Mouse (Mus musculus): ENCODE measurements at regions not wholly inside any gene's neighbourhood (a gene's known extent, or its start where the extent isn't known, plus 50 kb on each side); places are given as distances from the start of the nearest gene placed in this dataset.
A peak's percentile ranks its signal among the peaks of the same experiment; 100 is the strongest.

- Histone ChIP-seq H3K4me3 (ENCODE audit: low read depth, low read length) (no peak overlapping the region), H3K4me1 (replicated peaks; ENCODE audit: control insufficient read depth, insufficient read depth, low read length) (no peaks in the 10 kb centered on the region), H3K4me2 (ENCODE audit: low read length) (no peak overlapping the region), H3K36me3 (ENCODE audit: control insufficient read depth, insufficient read depth, low read length) (no peaks in the 10 kb centered on the region), H3K27me3 (replicated peaks; ENCODE audit: control insufficient read depth, insufficient read depth, low read length) (no peaks in the 10 kb centered on the region), H3K9me3 (ENCODE audit: control insufficient read depth, low read length) (no peaks in the 10 kb centered on the region), H3K27ac (ENCODE audit: low read depth) (no peak overlapping the region), H3K9ac (ENCODE audit: low read length) (no peak overlapping the region)
- DNase-seq (ENCODE audit: low spot score), result no peak
- no peak for ATAC-seq (replicated peaks; ENCODE audit: low FRiP score, low TSS enrichment, low read depth)
- 52% methylated on average over 5 of the region's 5 CpGs for WGBS
These were observed 189.4 kb upstream of the Btg1 start for GRCm38 (mm10) chr10:96427407-96427806.

GRCm38 (mm10) chr10:96430142-96430541 lies 186.7 kb upstream of the Btg1 start:
- 42% methylated on average over 3 of the region's 3 CpGs for WGBS
- no peak overlapping the region for H3K27ac ChIP-seq (ENCODE audit: low read depth)
- no peaks in the 10 kb centered on the region for H3K27me3 ChIP-seq (replicated peaks; ENCODE audit: control insufficient read depth, insufficient read depth, low read length)
- H3K36me3 ChIP-seq (ENCODE audit: control insufficient read depth, insufficient read depth, low read length), result no peaks in the 10 kb centered on the region
- no peaks in the 10 kb centered on the region for H3K4me1 ChIP-seq (replicated peaks; ENCODE audit: control insufficient read depth, insufficient read depth, low read length)
- no peaks in the 10 kb centered on the region for H3K9me3 ChIP-seq (ENCODE audit: control insufficient read depth, low read length)
- no peak overlapping the region for H3K9ac ChIP-seq (ENCODE audit: low read length)
- no peak overlapping the region for H3K4me2 ChIP-seq (ENCODE audit: low read length)
- no peak overlapping the region for H3K4me3 ChIP-seq (ENCODE audit: low read depth, low read length)
- DNase-seq (ENCODE audit: low spot score), result no peak
- no peak for ATAC-seq (replicated peaks; ENCODE audit: low FRiP score, low TSS enrichment, low read depth)

- DNase-seq (ENCODE audit: low spot score), result no peak
- Histone ChIP-seq H3K9me3 (ENCODE audit: control insufficient read depth, low read length) (no peaks in the 10 kb centered on the region), H3K27me3 (replicated peaks; ENCODE audit: control insufficient read depth, insufficient read depth, low read length) (no peaks in the 10 kb centered on the region), H3K27ac (ENCODE audit: low read depth) (no peak overlapping the region), H3K4me3 (ENCODE audit: low read depth, low read length) (no peak overlapping the region), H3K36me3 (ENCODE audit: control insufficient read depth, insufficient read depth, low read length) (no peaks in the 10 kb centered on the region), H3K9ac (ENCODE audit: low read length) (no peak overlapping the region), H3K4me1 (replicated peaks; ENCODE audit: control insufficient read depth, insufficient read depth, low read length) (no peaks in the 10 kb centered on the region), H3K4me2 (ENCODE audit: low read length) (no peak overlapping the region)
- 86% methylated on average over 6 of the region's 6 CpGs for WGBS
- ATAC-seq (replicated peaks; ENCODE audit: low FRiP score, low TSS enrichment, low read depth), result no peak
These were observed 181.7 kb upstream of the Btg1 start for GRCm38 (mm10) chr10:96435109-96435508.

- H3K4me1 ChIP-seq (replicated peaks; ENCODE audit: control insufficient read depth, insufficient read depth, low read length), result no peaks in the 10 kb centered on the region
- peak; percentile 86 for ATAC-seq (replicated peaks; ENCODE audit: low FRiP score, low TSS enrichment, low read depth)
- H3K9ac ChIP-seq (ENCODE audit: low read length), result no peak overlapping the region
- H3K36me3 ChIP-seq (ENCODE audit: control insufficient read depth, insufficient read depth, low read length), result no peaks in the 10 kb centered on the region
- H3K27me3 ChIP-seq (replicated peaks; ENCODE audit: control insufficient read depth, insufficient read depth, low read length), result no peaks in the 10 kb centered on the region
- H3K4me2 ChIP-seq (ENCODE audit: low read length), result no peak overlapping the region
- DNase-seq (ENCODE audit: low spot score), result no peak
- 77% methylated on average over 11 of the region's 11 CpGs for WGBS
- no peaks in the 10 kb centered on the region for H3K9me3 ChIP-seq (ENCODE audit: control insufficient read depth, low read length)
- H3K4me3 ChIP-seq (ENCODE audit: low read depth, low read length), result no peak overlapping the region
- H3K27ac ChIP-seq (ENCODE audit: low read depth), result no peak overlapping the region
These were observed 178.3 kb upstream of the Btg1 start for GRCm38 (mm10) chr10:96438398-96439103.

GRCm38 (mm10) chr10:96442165-96442564 lies 174.6 kb upstream of the Btg1 start:
- H3K27ac ChIP-seq (ENCODE audit: low read depth), result no peak overlapping the region
- no peaks in the 10 kb centered on the region for H3K9me3 ChIP-seq (ENCODE audit: control insufficient read depth, low read length)
- no peak for DNase-seq (ENCODE audit: low spot score)
- no peak for ATAC-seq (replicated peaks; ENCODE audit: low FRiP score, low TSS enrichment, low read depth)
- H3K4me2 ChIP-seq (ENCODE audit: low read length), result no peak overlapping the region
- H3K4me1 ChIP-seq (replicated peaks; ENCODE audit: control insufficient read depth, insufficient read depth, low read length), result no peaks in the 10 kb centered on the region
- no peak overlapping the region for H3K4me3 ChIP-seq (ENCODE audit: low read depth, low read length)
- H3K9ac ChIP-seq (ENCODE audit: low read length), result no peak overlapping the region
- no peaks in the 10 kb centered on the region for H3K36me3 ChIP-seq (ENCODE audit: control insufficient read depth, insufficient read depth, low read length)
- H3K27me3 ChIP-seq (replicated peaks; ENCODE audit: control insufficient read depth, insufficient read depth, low read length), result no peaks in the 10 kb centered on the region

GRCm38 (mm10) chr10:96450266-96450665 lies 166.5 kb upstream of the Btg1 start:
- Histone ChIP-seq H3K4me1 (replicated peaks; ENCODE audit: control insufficient read depth, insufficient read depth, low read length) (no peaks in the 10 kb centered on the region), H3K36me3 (ENCODE audit: control insufficient read depth, insufficient read depth, low read length) (no peaks in the 10 kb centered on the region), H3K9ac (ENCODE audit: low read length) (no peak overlapping the region), H3K4me3 (ENCODE audit: low read depth, low read length) (no peak overlapping the region), H3K27me3 (replicated peaks; ENCODE audit: control insufficient read depth, insufficient read depth, low read length) (no peaks in the 10 kb centered on the region), H3K9me3 (ENCODE audit: control insufficient read depth, low read length) (peaks cover 2% of the 10 kb centered on the region; the same call in 1 of the 2 replicates), H3K27ac (ENCODE audit: low read depth) (no peak overlapping the region), H3K4me2 (ENCODE audit: low read length) (no peak overlapping the region)
- DNase-seq (ENCODE audit: low spot score) (no peak), ATAC-seq (replicated peaks; ENCODE audit: low FRiP score, low TSS enrichment, low read depth) (no peak)
- WGBS, result 90% methylated on average over 4 of the region's 4 CpGs

- Histone ChIP-seq H3K36me3 (ENCODE audit: control insufficient read depth, insufficient read depth, low read length) (no peaks in the 10 kb centered on the region), H3K4me2 (ENCODE audit: low read length) (no peak overlapping the region), H3K4me3 (ENCODE audit: low read depth, low read length) (no peak overlapping the region), H3K27ac (ENCODE audit: low read depth) (no peak overlapping the region), H3K9ac (ENCODE audit: low read length) (no peak overlapping the region), H3K27me3 (replicated peaks; ENCODE audit: control insufficient read depth, insufficient read depth, low read length) (no peaks in the 10 kb centered on the region), H3K4me1 (replicated peaks; ENCODE audit: control insufficient read depth, insufficient read depth, low read length) (no peaks in the 10 kb centered on the region), H3K9me3 (ENCODE audit: control insufficient read depth, low read length) (peaks cover 2% of the 10 kb centered on the region; the same call in 1 of the 2 replicates)
- 88% methylated on average over 6 of the region's 6 CpGs for WGBS
- ATAC-seq (replicated peaks; ENCODE audit: low FRiP score, low TSS enrichment, low read depth), result no peak
- DNase-seq (ENCODE audit: low spot score), result no peak
These were observed 161.9 kb upstream of the Btg1 start for GRCm38 (mm10) chr10:96454857-96455256.

- WGBS, result 84% methylated on average over 4 of the region's 4 CpGs
- Histone ChIP-seq H3K27me3 (replicated peaks; ENCODE audit: control insufficient read depth, insufficient read depth, low read length) (no peaks in the 10 kb centered on the region), H3K36me3 (ENCODE audit: control insufficient read depth, insufficient read depth, low read length) (no peaks in the 10 kb centered on the region), H3K4me2 (ENCODE audit: low read length) (no peak overlapping the region), H3K27ac (ENCODE audit: low read depth) (no peak overlapping the region), H3K4me1 (replicated peaks; ENCODE audit: control insufficient read depth, insufficient read depth, low read length) (no peaks in the 10 kb centered on the region; the same call in 1 of the 2 replicates), H3K4me3 (ENCODE audit: low read depth, low read length) (no peak overlapping the region), H3K9ac (ENCODE audit: low read length) (no peak overlapping the region), H3K9me3 (ENCODE audit: control insufficient read depth, low read length) (no peaks in the 10 kb centered on the region)
- DNase-seq (ENCODE audit: low spot score), result no peak
- no peak for ATAC-seq (replicated peaks; ENCODE audit: low FRiP score, low TSS enrichment, low read depth)
These were observed 158.3 kb upstream of the Btg1 start for GRCm38 (mm10) chr10:96458551-96458950.

GRCm38 (mm10) chr10:96459186-96459585 lies 157.6 kb upstream of the Btg1 start:
- Histone ChIP-seq H3K27me3 (replicated peaks; ENCODE audit: control insufficient read depth, insufficient read depth, low read length) (no peaks in the 10 kb centered on the region), H3K9ac (ENCODE audit: low read length) (no peak overlapping the region), H3K27ac (ENCODE audit: low read depth) (no peak overlapping the region; the same call in 1 of the 2 replicates), H3K4me1 (replicated peaks; ENCODE audit: control insufficient read depth, insufficient read depth, low read length) (no peaks in the 10 kb centered on the region; the same call in 1 of the 2 replicates), H3K9me3 (ENCODE audit: control insufficient read depth, low read length) (no peaks in the 10 kb centered on the region), H3K4me3 (ENCODE audit: low read depth, low read length) (no peak overlapping the region), H3K36me3 (ENCODE audit: control insufficient read depth, insufficient read depth, low read length) (no peaks in the 10 kb centered on the region), H3K4me2 (ENCODE audit: low read length) (no peak overlapping the region)
- 85% methylated on average over 3 of the region's 3 CpGs for WGBS
- ATAC-seq (replicated peaks; ENCODE audit: low FRiP score, low TSS enrichment, low read depth) (no peak), DNase-seq (ENCODE audit: low spot score) (no peak)
